In the genomic region with DNA sequence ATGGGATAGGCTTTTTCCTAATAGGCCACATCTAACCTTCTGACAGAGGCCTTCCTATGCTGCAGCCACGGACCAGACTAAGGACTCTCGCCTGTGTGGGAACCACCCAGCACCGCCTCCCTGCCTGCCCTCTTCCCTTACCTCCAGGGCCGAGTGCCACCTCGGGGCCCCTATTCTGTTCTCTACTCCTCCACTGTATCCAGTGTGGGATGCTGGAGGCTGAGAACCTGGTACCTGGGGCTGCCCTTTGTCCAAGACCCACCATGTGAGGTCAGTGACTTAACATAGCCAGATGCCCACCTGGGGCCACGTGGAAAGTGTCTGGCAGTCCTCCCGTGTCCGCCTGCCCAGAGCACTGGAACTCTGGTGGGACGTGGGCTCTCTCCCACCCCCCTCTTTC, we compare ENCODE assay signal across 24 mouse cellular contexts.
"Had no signal": no experiment of that assay in that cellular context is flagged by ENCODE, and none has a peak within 500 bp of the region (broad histone marks: within the 10 kb centered on the region; RNA-seq: fewer than 3 reads in every experiment).

No protein-coding gene starts in this region.

- H3K4me3 ChIP-seq: gastrocnemius, adult 2 months; heart, adult 2 months; heart, embryonic 13.5 days; heart, embryonic 15.5 days; hindbrain, embryonic 10.5 days; hindbrain, embryonic 12.5 days; intestine, embryonic 15.5 days; layer of hippocampus, adult 2 months; left cerebral cortex, adult 2 months; limb, embryonic 10.5 days; limb, embryonic 12.5 days had no signal

- DNase-seq: gastrocnemius, adult 2 months; gastrocnemius, postnatal 10 days; gastrocnemius, postnatal 25 days; heart, adult 2 months; heart, postnatal 14 days; heart, postnatal 36 days; kidney, adult 18-20 months; kidney, adult 8-10 months; kidney, postnatal 10 days; kidney, postnatal 25 days; kidney, postnatal 4 days; liver had no signal

- H3K36me3 ChIP-seq: heart, embryonic 13.5 days; heart, embryonic 15.5 days; hindbrain, embryonic 10.5 days; hindbrain, embryonic 12.5 days; intestine, embryonic 15.5 days; limb, embryonic 10.5 days; limb, embryonic 12.5 days had no signal

- ATAC-seq: hindbrain, embryonic 16.5 days; inflammation-experienced regulatory T-cells, adult 6 months; intestine, embryonic 15.5 days had no signal

- H3K4me1 ChIP-seq: heart, embryonic 13.5 days; heart, embryonic 15.5 days; hindbrain, embryonic 12.5 days; intestine, embryonic 15.5 days; limb, embryonic 10.5 days; limb, embryonic 12.5 days had no signal

- H3K4me2 ChIP-seq: heart, embryonic 13.5 days; heart, embryonic 15.5 days; hindbrain, embryonic 12.5 days; hindbrain, embryonic 14.5 days; intestine, embryonic 15.5 days; limb, embryonic 12.5 days had no signal

- H3K9me3 ChIP-seq: heart, embryonic 15.5 days; hindbrain, embryonic 12.5 days; intestine, embryonic 15.5 days; limb, embryonic 10.5 days had no signal

- H3K27me3 ChIP-seq: heart, embryonic 13.5 days; heart, embryonic 15.5 days; hindbrain, embryonic 12.5 days; intestine, embryonic 15.5 days; limb, embryonic 12.5 days had no signal

- H3K9ac ChIP-seq: heart, embryonic 13.5 days; heart, embryonic 15.5 days; hindbrain, embryonic 12.5 days; hindbrain, embryonic 14.5 days; intestine, embryonic 15.5 days; limb, embryonic 12.5 days had no signal

- H3K27ac ChIP-seq: gastrocnemius, adult 2 months; heart, adult 2 months; heart, embryonic 13.5 days; heart, embryonic 15.5 days; hindbrain, embryonic 10.5 days; hindbrain, embryonic 12.5 days; hindbrain, embryonic 14.5 days; intestine, embryonic 15.5 days; layer of hippocampus, adult 2 months; left cerebral cortex, adult 2 months; limb, embryonic 10.5 days; limb, embryonic 12.5 days had no signal
